Mouse (Mus musculus) CH12.LX (cell line): ENCODE results near the gene Pde4dip.

Experiments used
- CHD1 ChIP-seq: IDR thresholded peaks from 2 replicates; pipeline ENCODE4 v1.6.1; 2012; ENCODE audit warnings: low read depth, low read length, improper control_type of control experiment, inconsistent platforms
- CTCF ChIP-seq, 2 experiments: IDR thresholded peaks in 1 of 2; conservative IDR thresholded peaks in 1 of 2; 2 replicates each; pipeline ENCODE4 v1.5.1; 2011 to 2012; ENCODE audit warnings: low read depth in 2 of 2, low read length in 2 of 2, improper control_type of control experiment in 1 of 2, inconsistent platforms in 1 of 2, mild to moderate bottlenecking in 1 of 2, moderate library complexity in 1 of 2
- EP300 ChIP-seq: IDR thresholded peaks from 2 replicates; pipeline ENCODE4 v1.6.1; 2011; ENCODE audit warnings: low read length, improper control_type of control experiment
- GABPA ChIP-seq: IDR thresholded peaks from 2 replicates; pipeline ENCODE4 v1.6.1; 2012; ENCODE audit warnings: low read depth, low read length, improper control_type of control experiment, inconsistent platforms; ENCODE audit not compliant: insufficient replicate concordance
- HCFC1 ChIP-seq: IDR thresholded peaks from 2 replicates; pipeline ENCODE4 v1.6.1; 2012; ENCODE audit warnings: low read depth, mild to moderate bottlenecking, inconsistent platforms, low read length, improper control_type of control experiment
- JUND ChIP-seq: conservative IDR thresholded peaks from 2 replicates; pipeline ENCODE4 v1.6.1; 2011; ENCODE audit warnings: low read depth, low read length, improper control_type of control experiment
- MAZ ChIP-seq: IDR thresholded peaks from 2 replicates; pipeline ENCODE4 v1.6.1; 2012; ENCODE audit warnings: low read depth, mild to moderate bottlenecking, inconsistent platforms, low read length, improper control_type of control experiment, moderate library complexity
- MEF2A ChIP-seq: IDR thresholded peaks from 2 replicates; pipeline ENCODE4 v1.6.1; 2014; ENCODE audit warnings: low read depth, mild to moderate bottlenecking, inconsistent platforms, low read length, improper control_type of control experiment, borderline replicate concordance
- POLR2A ChIP-seq: IDR thresholded peaks from 2 replicates; pipeline ENCODE4 v1.6.1; 2011; ENCODE audit warnings: low read depth, mild to moderate bottlenecking, improper control_type of control experiment, low read length
- POLR2AphosphoS2 ChIP-seq: IDR thresholded peaks from 2 replicates; pipeline ENCODE4 v1.6.1; 2011; ENCODE audit warnings: low read depth, low read length, improper control_type of control experiment
- RCOR1 ChIP-seq: conservative IDR thresholded peaks from 2 replicates; pipeline ENCODE4 v1.6.1; 2012; ENCODE audit warnings: low read depth, mild to moderate bottlenecking, inconsistent platforms, low read length, improper control_type of control experiment
- UBTF ChIP-seq: IDR thresholded peaks from 2 replicates; pipeline ENCODE4 v1.6.1; 2012; ENCODE audit warnings: low read depth, mild to moderate bottlenecking, inconsistent platforms, low read length, improper control_type of control experiment, moderate library complexity
- USF1 ChIP-seq: IDR thresholded peaks from 2 replicates; pipeline ENCODE4 v1.6.1; 2014; ENCODE audit warnings: low read depth, mild to moderate bottlenecking, inconsistent platforms, low read length, improper control_type of control experiment

DNA sequence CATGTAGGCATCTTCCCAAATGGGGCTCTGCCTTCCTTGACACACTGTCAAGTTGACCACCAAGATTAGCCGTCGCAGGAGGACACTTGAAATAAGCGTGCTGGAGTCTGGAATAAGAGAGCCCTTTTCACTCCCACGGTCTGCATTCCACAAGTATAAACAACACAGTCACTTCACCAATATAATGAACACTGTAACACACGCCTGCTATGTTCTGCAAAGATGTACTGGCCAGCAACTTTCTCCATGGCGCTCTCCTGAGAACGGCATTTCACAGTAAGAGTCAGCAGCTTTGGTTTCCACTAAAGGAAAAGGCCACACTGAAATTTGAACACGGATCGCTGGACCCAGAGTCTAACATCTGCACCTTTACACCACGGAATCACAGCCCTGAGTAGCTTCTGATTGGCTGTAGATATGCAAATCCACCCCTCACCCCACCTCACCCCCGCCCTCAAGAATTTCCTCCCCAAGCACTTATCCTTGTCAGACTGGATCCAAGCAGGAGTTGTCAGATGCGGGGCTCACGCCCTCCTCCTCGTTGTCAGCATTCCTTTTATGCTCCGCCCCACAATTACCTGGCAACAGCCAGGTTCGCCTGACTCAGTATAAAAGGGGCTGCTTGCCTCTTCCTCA lies 204.8 kb downstream of the Pde4dip start:
- no peak for TF ChIP-seq MAZ
- no peak for TF ChIP-seq EP300
- TF ChIP-seq RCOR1, result no peak
- no peak for TF ChIP-seq CTCF (conservative IDR thresholded peaks at IDR 0.05 in 1 of 2, IDR thresholded peaks at IDR 0.05 in 1 of 2; ENCODE audit: low read depth in 2 of 2, low read length in 2 of 2)
- TF ChIP-seq POLR2A, result no peak
- TF ChIP-seq POLR2AphosphoS2, result no peak
- TF ChIP-seq GABPA, result no peak
- TF ChIP-seq USF1, result no peak
- no peak for TF ChIP-seq JUND
- TF ChIP-seq CHD1, result no peak
- no peak for TF ChIP-seq HCFC1
- no peak for TF ChIP-seq MEF2A
- TF ChIP-seq UBTF, result no peak
